Mouse (Mus musculus) heart, postnatal 4 days (tissue): ENCODE data around the gene Ciao1. TPM values are rescaled to one million over a fixed set of nuclear protein-coding genes. Genes with fewer than 3 reads are reported as not detected.
"Not testable (repeated sequence)": the region's sequence is repeated elsewhere in the genome, so short reads cannot be mapped to it uniquely, and the experiment has no call there.

Experiments used
- DNase-seq: peaks from one replicate; pipeline ENCODE4 v3.0.0; 2021
- total RNA-seq, 2 experiments: library from RNA; stranded (reverse); gene quantifications; 2 replicates each; pipeline ENCODE4 v1.2.3; 2021

Gene Ciao1
- total RNA-seq: 10 to 100 TPM; 48.9 to 49.4 TPM

GRCm38 (mm10) chr2:127247592-127248333, at the start of gene Ciao1, which contains the start of gene Tmem127:
Ciao1 (minus strand) TSS chr2:127247816.
Tmem127 (plus strand) TSS chr2:127247908.
- peak; percentile 98 for DNase-seq

- no peak for DNase-seq
Measured at GRCm38 (mm10) chr2:127297001-127297805, 49.6 kb upstream of the Ciao1 start.

- no peak for DNase-seq
Measured at GRCm38 (mm10) chr2:127292250-127292649, 44.6 kb upstream of the Ciao1 start.

GRCm38 (mm10) chr2:127278162-127278561, 30.5 kb upstream of the Ciao1 start:
- no peak for DNase-seq

GRCm38 (mm10) chr2:127275551-127276320, 28.1 kb upstream of the Ciao1 start:
- DNase-seq: no peak

- no peak for DNase-seq
Measured at GRCm38 (mm10) chr2:127274590-127274989, 27.0 kb upstream of the Ciao1 start.

- DNase-seq: no peak
Measured at GRCm38 (mm10) chr2:127272806-127273205, 25.2 kb upstream of the Ciao1 start.

- not testable (repeated sequence) for DNase-seq
Measured at GRCm38 (mm10) chr2:127272049-127272448, 24.4 kb upstream of the Ciao1 start.

GRCm38 (mm10) chr2:127271042-127271515, 23.5 kb upstream of the Ciao1 start:
- DNase-seq: peak; percentile 28

- DNase-seq: peak; percentile 90
Measured at GRCm38 (mm10) chr2:127270300-127271041, 22.9 kb upstream of the Ciao1 start.

GRCm38 (mm10) chr2:127269491-127270299, 22.1 kb upstream of the Ciao1 start, which contains the start of gene Stard7:
Stard7 (plus strand) TSS chr2:127270218.
- DNase-seq: peak; percentile 97

GRCm38 (mm10) chr2:127267854-127268253, 20.2 kb upstream of the Ciao1 start:
- no peak for DNase-seq

- DNase-seq: no peak
Measured at GRCm38 (mm10) chr2:127262480-127262879, 14.9 kb upstream of the Ciao1 start.

- DNase-seq: peak; percentile 51
Measured at GRCm38 (mm10) chr2:127259340-127259739, 11.7 kb upstream of the Ciao1 start.

GRCm38 (mm10) chr2:127255294-127255693, 7.7 kb upstream of the Ciao1 start:
- DNase-seq: no peak

- DNase-seq: no peak
Measured at GRCm38 (mm10) chr2:127254604-127255134, 7.1 kb upstream of the Ciao1 start.

GRCm38 (mm10) chr2:127252787-127253186, 5.2 kb upstream of the Ciao1 start:
- DNase-seq: no peak

GRCm38 (mm10) chr2:127251880-127252527, 4.4 kb upstream of the Ciao1 start:
- no peak for DNase-seq

GRCm38 (mm10) chr2:127251457-127251856, 3.8 kb upstream of the Ciao1 start:
- no peak for DNase-seq
